Mouse (Mus musculus) layer of hippocampus, adult 6 months (tissue): ENCODE data around the gene Zfp174. TPM values are rescaled to one million over a fixed set of nuclear protein-coding genes. Genes with fewer than 3 reads are reported as not detected.

Source experiments
- long read RNA-seq, 2 experiments: library from polyadenylated mRNA; unstranded; transcript quantifications; one replicate each; pipeline ENCODE4 v2.0.0; 2019 to 2020
- polyA plus RNA-seq: library from polyadenylated mRNA; unstranded; fragments of <200 nt; fragmentation: Nextera tagmentation; gene quantifications from 2 replicates; pipeline ENCODE4 v1.2.3, GENCODE M21; 2021

Gene Zfp174
- 0.92 and 1.4 TPM in 2 replicates for polyA plus RNA-seq
- long read RNA-seq, experiment 1, partial matches to known transcripts = 0 of 1 reads
- long read RNA-seq, experiment 1, other reads (novel, unspliced or antisense) = 1 of 1 reads
- long read RNA-seq, experiment 2, full-length matches to known transcripts = 11 of 14 reads
- long read RNA-seq, experiment 2, partial matches to known transcripts = 2 of 14 reads
- long read RNA-seq, experiment 2, other reads (novel, unspliced or antisense) = 1 of 14 reads

DNA sequence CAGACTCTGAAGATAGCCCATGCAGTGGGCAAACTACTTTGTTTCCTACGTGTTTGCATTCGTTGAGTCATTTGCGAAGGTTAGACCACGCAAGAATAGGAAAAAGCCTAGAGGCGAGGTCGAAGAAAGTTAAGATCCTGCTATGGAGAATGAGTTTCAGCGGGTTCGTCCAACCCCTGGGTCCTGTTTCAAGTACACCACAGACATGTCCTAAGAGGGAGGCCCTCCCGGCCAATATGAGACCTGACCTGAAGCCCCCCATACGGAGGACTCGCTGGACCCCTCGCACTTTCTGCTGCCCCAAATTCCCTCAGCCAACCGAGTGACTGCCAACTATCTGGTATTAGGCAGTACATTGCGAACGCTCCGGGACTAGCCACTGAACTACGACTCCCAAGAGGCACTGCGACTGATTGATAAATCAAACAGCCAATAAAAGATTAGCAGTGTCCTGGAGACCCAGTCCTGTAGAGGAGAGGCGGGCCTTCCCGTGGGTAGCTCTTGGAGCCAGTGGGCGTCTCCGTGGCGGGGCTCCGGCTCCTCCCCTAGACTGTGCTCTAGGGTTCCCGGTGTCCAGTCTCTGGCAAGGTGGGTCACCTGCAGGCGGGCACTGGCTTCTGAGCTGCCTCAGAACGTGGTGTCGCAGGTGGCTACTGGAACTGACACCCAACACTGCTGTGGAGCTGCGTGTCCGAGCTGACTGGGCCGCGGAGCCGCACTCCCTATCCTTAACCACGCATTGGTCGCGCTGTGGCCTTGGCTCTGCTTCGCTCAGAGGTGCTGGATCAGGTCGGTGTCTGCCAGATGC is at the start of gene Zfp174:
Gene Zfp174, plus strand, starts transcription at position 558 of the 808 bp plus-strand sequence.

DNA sequence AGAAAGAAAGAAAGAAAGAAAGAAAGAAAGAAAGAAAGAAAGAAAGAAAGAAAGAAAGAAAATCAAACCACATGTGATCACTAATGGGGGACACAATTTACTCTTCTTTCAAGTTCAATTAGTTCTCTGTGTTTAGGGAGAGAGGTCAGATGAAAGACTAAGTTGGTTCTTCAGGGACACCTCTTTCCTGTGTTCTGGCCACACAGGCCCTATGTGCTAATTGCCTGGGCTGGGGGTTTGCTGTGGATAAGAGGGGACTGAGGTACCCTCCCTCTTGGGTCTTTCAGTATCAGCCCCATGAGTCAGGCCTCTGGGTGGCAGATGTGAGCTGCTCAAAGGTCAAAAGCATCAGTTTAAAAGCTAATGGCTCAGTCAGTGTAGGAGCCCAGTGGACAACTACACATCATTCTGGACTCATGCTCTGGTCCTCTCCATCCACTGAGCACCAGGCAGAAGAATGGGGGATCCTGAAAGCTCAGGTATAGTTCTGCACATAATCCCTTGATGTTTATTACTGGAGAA is 16.4 kb upstream of the Zfp174 start, which contains the start of gene Olfr15:
Gene Olfr15, plus strand, starts transcription at position 291 of the 522 bp plus-strand sequence.

DNA sequence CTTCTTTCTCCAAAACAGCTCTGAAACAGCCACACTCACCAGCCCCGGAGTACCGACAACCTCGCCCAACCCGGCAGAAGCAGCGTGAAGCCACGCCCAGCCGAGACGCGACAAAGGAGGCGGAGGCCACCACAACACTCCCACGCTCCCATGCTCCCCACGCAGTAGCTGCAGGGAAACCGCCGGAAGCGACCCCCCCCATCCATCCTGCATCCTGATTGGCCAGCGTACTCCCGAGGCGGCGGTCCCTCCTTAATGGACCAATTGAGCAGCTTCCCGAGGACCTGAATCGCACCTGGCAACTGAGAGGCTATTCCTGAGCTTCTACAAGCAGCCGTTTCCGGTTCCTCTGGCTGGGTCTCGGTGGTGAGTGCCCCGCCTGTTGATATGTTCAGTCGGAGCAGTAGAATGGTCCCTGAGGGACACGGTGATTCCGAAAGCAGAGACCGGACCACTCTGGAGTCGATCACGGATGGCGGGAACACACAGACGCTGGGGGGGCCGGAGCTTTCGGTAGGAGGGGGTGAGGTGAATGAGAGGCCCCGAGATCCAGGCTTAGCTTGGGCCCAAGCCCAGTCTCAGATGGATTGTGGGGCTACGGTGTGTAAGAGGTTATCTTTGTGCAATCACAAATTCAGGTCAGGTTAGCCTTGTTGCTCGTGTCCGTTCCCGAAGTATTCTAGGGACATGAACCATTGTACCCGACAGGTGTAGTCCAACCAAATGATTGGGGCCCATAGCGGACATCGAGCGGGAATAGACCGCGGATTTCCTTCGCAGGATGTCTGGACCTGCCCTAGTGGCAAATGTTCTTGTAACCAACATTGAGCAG is 25.4 kb downstream of the Zfp174 start, which contains the start of gene Naa60:
Gene Naa60, plus strand, starts transcription at position 160 of the 832 bp plus-strand sequence.

DNA sequence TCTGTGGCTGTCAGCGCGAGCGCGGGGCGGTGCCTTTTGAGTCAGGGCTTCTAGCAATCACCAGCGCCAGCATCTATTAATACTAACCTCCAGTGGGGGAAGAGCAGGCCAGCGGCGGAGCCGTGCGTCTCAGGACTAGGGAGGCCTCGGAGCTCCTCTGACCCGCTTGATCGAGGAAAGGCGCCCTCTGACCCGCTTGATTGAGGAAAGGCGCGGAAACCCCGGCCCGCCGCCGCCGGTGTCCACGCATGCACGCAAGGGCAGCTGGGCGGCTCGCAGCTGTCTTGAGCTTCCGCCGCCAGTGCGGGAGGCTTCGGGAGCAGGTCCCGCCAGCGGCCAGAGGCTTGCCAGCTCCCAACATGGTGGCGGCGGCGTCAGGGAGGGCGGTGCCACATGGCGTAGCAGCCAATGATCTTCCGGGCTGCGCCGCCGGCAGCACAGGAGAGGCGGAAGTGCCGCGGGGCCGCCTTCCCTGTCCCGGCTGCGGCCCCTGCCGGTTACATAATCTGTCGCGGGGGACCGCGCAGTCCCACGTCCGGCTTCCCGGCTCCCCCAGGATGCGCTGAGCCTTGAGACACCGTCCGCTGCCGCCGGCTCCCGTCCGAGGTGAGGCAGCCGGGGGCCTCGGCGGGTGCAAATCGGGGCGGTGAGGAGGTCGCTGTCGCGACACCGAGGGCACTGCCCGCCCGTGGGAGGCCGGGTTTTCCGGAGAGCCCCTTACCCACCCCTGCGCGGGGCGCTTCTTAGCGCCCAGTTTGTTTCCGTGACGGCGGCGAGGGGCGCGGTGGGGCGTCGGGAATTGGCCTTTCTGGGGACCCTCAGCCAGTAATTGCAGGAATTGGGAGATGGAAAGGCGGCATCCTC is 37.4 kb downstream of the Zfp174 start, which contains the start of the genes Zfp597 and Gm20695:
Gene Zfp597, minus strand, starts transcription at position 361 of the 864 bp plus-strand sequence.
Gene Gm20695, plus strand, starts transcription at position 448 of the 864 bp plus-strand sequence.

Other genes starting within 250 kb of the Zfp174 start
- not detected in 2 replicates for gene Mefv, start 129.2 kb upstream of the Zfp174 start, polyA plus RNA-seq
- 4.6 and 5.3 TPM in 2 replicates for gene Zfp263, start 103.2 kb upstream of the Zfp174 start, polyA plus RNA-seq
- gene Olfr15, start 16.4 kb upstream of the Zfp174 start, polyA plus RNA-seq = not detected in 2 replicates
- gene Naa60, start 25.1 kb downstream of the Zfp174 start, polyA plus RNA-seq = 69.4 and 79.6 TPM in 2 replicates
- gene Zfp597, start 37.3 kb downstream of the Zfp174 start, polyA plus RNA-seq = 4.1 and 4.3 TPM in 2 replicates
- gene Gm20695, start 37.4 kb downstream of the Zfp174 start, polyA plus RNA-seq = 14.4 and 14.7 TPM in 2 replicates
- 6.3 and 8.7 TPM in 2 replicates for gene 1700037C18Rik, start 61.4 kb downstream of the Zfp174 start, polyA plus RNA-seq
- 23.4 and 25.7 TPM in 2 replicates for gene Cluap1, start 61.5 kb downstream of the Zfp174 start, polyA plus RNA-seq
- gene Nlrc3, start 129.4 kb downstream of the Zfp174 start, polyA plus RNA-seq = 0.19 and 0.23 TPM in 2 replicates
- gene Slx4, start 156.5 kb downstream of the Zfp174 start, polyA plus RNA-seq = 5.5 and 6.9 TPM in 2 replicates
- gene Dnase1, start 189.7 kb downstream of the Zfp174 start, polyA plus RNA-seq = 1.0 TPM in 2 replicates
- 28.3 and 30.5 TPM in 2 replicates for gene Trap1, start 230.6 kb downstream of the Zfp174 start, polyA plus RNA-seq